ENCODE assay signal across 23 mouse cellular contexts in genomic region chr4:88090316-88090715, GRCm38 (mm10). TPM values are rescaled to one million over a fixed set of nuclear protein-coding genes. Genes with fewer than 3 reads are reported as not detected.
A peak's percentile ranks its signal among the peaks of the same experiment; 100 is the strongest.
DNase-seq lines count a peak whose midpoint lies in the region; ATAC-seq and TF ChIP-seq lines count a peak whose summit lies in the region.
"Had no signal": no experiment of that assay in that cellular context is flagged by ENCODE, and none has a peak within 500 bp of the region (broad histone marks: within the 10 kb centered on the region; RNA-seq: fewer than 3 reads in every experiment).

No protein-coding gene starts in this region.

- intact Hi-C loops in gastrocnemius, postnatal 14 days (cut with DNase I; ENCODE audit: low total_unique reads) = no loop called here

- H3K9ac ChIP-seq in hindbrain, postnatal 0 days (replicated peaks; ENCODE audit: low read length) = no peak overlapping the region
- no peak overlapping the region for H3K9ac ChIP-seq in hindbrain, embryonic 14.5 days
- H3K9ac ChIP-seq in heart, embryonic 11.5 days (ENCODE audit: low read depth, low read length) = no peak overlapping the region
- H3K9ac ChIP-seq: embryonic facial prominence, embryonic 12.5 days; forebrain, embryonic 13.5 days; liver, embryonic 13.5 days had no signal

- TF ChIP-seq POLR2A in cerebellum, adult 2 months (IDR thresholded peaks at IDR 0.05; ENCODE audit: borderline replicate concordance, insufficient read depth, low read length) = no peak

- no peak overlapping the region for H3K4me2 ChIP-seq in hindbrain, postnatal 0 days (ENCODE audit: low read depth, low read length)
- H3K4me2 ChIP-seq in hindbrain, embryonic 14.5 days (replicated peaks) = no peak overlapping the region
- no peak overlapping the region for H3K4me2 ChIP-seq in heart, embryonic 11.5 days
- H3K4me2 ChIP-seq: embryonic facial prominence, embryonic 12.5 days; forebrain, embryonic 13.5 days; liver, embryonic 13.5 days; midbrain, embryonic 11.5 days had no signal

- no peak for ATAC-seq in hindbrain, postnatal 0 days
- ATAC-seq in hindbrain, embryonic 14.5 days (ENCODE audit: low FRiP score) = no peak
- ATAC-seq in heart, embryonic 11.5 days (replicated peaks; ENCODE audit: insufficient number of reproducible peaks, low FRiP score, low TSS enrichment) = no peak
- ATAC-seq: forebrain, embryonic 13.5 days; hindbrain, embryonic 16.5 days; intestine, embryonic 16.5 days had no signal

- no peak overlapping the region for H3K4me3 ChIP-seq in hindbrain, postnatal 0 days (ENCODE audit: low read length)
- no peak overlapping the region for H3K4me3 ChIP-seq in hindbrain, embryonic 14.5 days (replicated peaks; ENCODE audit: low read length)
- H3K4me3 ChIP-seq in cerebellum, adult 2 months (replicated peaks; ENCODE audit: insufficient read depth, low read depth, low read length) = no peak overlapping the region
- no peak overlapping the region for H3K4me3 ChIP-seq in heart, embryonic 11.5 days (ENCODE audit: low read depth, low read length)
- H3K4me3 ChIP-seq: embryonic facial prominence, embryonic 12.5 days; forebrain, embryonic 13.5 days; heart, adult 2 months; layer of hippocampus, adult 2 months; liver, embryonic 13.5 days had no signal

- TF ChIP-seq CTCF in hindbrain, postnatal 0 days (IDR thresholded peaks at IDR 0.05; ENCODE audit: low read depth) = no peak
- TF ChIP-seq CTCF in cerebellum, adult 2 months (IDR thresholded peaks at IDR 0.05; ENCODE audit: borderline replicate concordance, insufficient read depth, low read depth, low read length) = no peak

- no peaks in the 10 kb centered on the region for H3K36me3 ChIP-seq in hindbrain, postnatal 0 days (ENCODE audit: insufficient read depth, low read length)
- H3K36me3 ChIP-seq in hindbrain, embryonic 14.5 days (replicated peaks; ENCODE audit: control insufficient read depth, insufficient read depth) = no peaks in the 10 kb centered on the region
- no peaks in the 10 kb centered on the region for H3K36me3 ChIP-seq in heart, embryonic 11.5 days (ENCODE audit: control insufficient read depth, insufficient read depth, low read length)
- H3K36me3 ChIP-seq: embryonic facial prominence, embryonic 12.5 days; liver, embryonic 13.5 days had no signal

- H3K27ac ChIP-seq in hindbrain, postnatal 0 days = no peak overlapping the region
- H3K27ac ChIP-seq in hindbrain, embryonic 14.5 days = no peak overlapping the region
- H3K27ac ChIP-seq in cerebellum, adult 2 months (ENCODE audit: insufficient read depth, low read length) = no peak overlapping the region
- no peak overlapping the region for H3K27ac ChIP-seq in heart, embryonic 11.5 days (ENCODE audit: low read depth, low read length)
- H3K27ac ChIP-seq: embryonic facial prominence, embryonic 12.5 days; forebrain, embryonic 13.5 days; heart, adult 2 months; layer of hippocampus, adult 2 months; liver, embryonic 13.5 days had no signal

- H3K9me3 ChIP-seq in hindbrain, postnatal 0 days (ENCODE audit: low read length) = no peaks in the 10 kb centered on the region
- H3K9me3 ChIP-seq in hindbrain, embryonic 14.5 days (ENCODE audit: control insufficient read depth, low read length) = no peaks in the 10 kb centered on the region
- H3K9me3 ChIP-seq in heart, embryonic 11.5 days (replicated peaks; ENCODE audit: control insufficient read depth, low read length) = no peaks in the 10 kb centered on the region
- H3K9me3 ChIP-seq: embryonic facial prominence, embryonic 12.5 days; forebrain, embryonic 13.5 days; liver, embryonic 13.5 days had no signal

- 55% methylated on average over 2 of the region's 2 CpGs for WGBS in hindbrain, postnatal 0 days
- 81% methylated on average over 2 of the region's 2 CpGs for WGBS in hindbrain, embryonic 14.5 days
- WGBS in cerebellum, adult 2 months = 19% methylated on average over 2 of the region's 2 CpGs
- 80% methylated on average over 2 of the region's 2 CpGs for WGBS in heart, embryonic 11.5 days (ENCODE audit: insufficient replicate concordance)

- H3K27me3 ChIP-seq in hindbrain, postnatal 0 days (ENCODE audit: insufficient read depth, low read length) = no peaks in the 10 kb centered on the region
- no peaks in the 10 kb centered on the region for H3K27me3 ChIP-seq in hindbrain, embryonic 14.5 days (ENCODE audit: control insufficient read depth, insufficient read depth, low read length)
- H3K27me3 ChIP-seq in cerebellum, adult 2 months (ENCODE audit: control insufficient read depth, insufficient read depth, low read length) = no peaks in the 10 kb centered on the region
- no peaks in the 10 kb centered on the region for H3K27me3 ChIP-seq in heart, embryonic 11.5 days (ENCODE audit: control insufficient read depth, insufficient read depth, low read length)
- H3K27me3 ChIP-seq: embryonic facial prominence, embryonic 12.5 days; forebrain, embryonic 13.5 days; liver, embryonic 13.5 days had no signal

- DNase-seq in hindbrain, postnatal 0 days (ENCODE audit: low spot score) = peak; percentile 10
- DNase-seq in hindbrain, embryonic 14.5 days (ENCODE audit: low spot score) = no peak
- DNase-seq in brain, adult 2 months (ENCODE audit: low read depth, low spot score) = peak; percentile 93
- DNase-seq in cerebellum, adult 2 months = peak; percentile 67 to 91
- DNase-seq in cerebellum, postnatal 25 days = peak; percentile 63 to 72
- DNase-seq in spleen, postnatal 14 days (ENCODE audit: low spot score in 2 of 2) = no peak
- DNase-seq in gastrocnemius, postnatal 14 days = no peak
- DNase-seq: adrenal gland, postnatal 14 days; gastrocnemius, postnatal 10 days; heart, adult 2 months; heart, postnatal 4 days; kidney, postnatal 25 days; layer of hippocampus, postnatal 36 days; liver, embryonic 13.5 days; lung, adult 2 months; lung, postnatal 14 days had no signal

- no peaks in the 10 kb centered on the region for H3K4me1 ChIP-seq in hindbrain, postnatal 0 days (ENCODE audit: insufficient read depth, low read length)
- H3K4me1 ChIP-seq in hindbrain, embryonic 14.5 days (replicated peaks; ENCODE audit: control insufficient read depth, insufficient read depth, low read length) = peaks cover 7% of the 10 kb centered on the region
- peaks cover 5% of the 10 kb centered on the region for H3K4me1 ChIP-seq in cerebellum, adult 2 months (ENCODE audit: control insufficient read depth, insufficient read depth, low read length)
- peaks cover 4% of the 10 kb centered on the region; the same call in 1 of the 2 replicates for H3K4me1 ChIP-seq in heart, embryonic 11.5 days (ENCODE audit: control insufficient read depth, insufficient read depth, low read length)

RNA-seq across cellular contexts. Expression of gene Focad, which starts 4.1 kb away (rescaled TPM):
- total RNA-seq in hindbrain, postnatal 0 days (2014; rRNA removed) = 32.5 and 34.1 TPM in 2 replicates
- 9.2 and 9.6 TPM in 2 replicates for polyA plus RNA-seq in hindbrain, postnatal 0 days (2015; fragmentation: Nextera tagmentation; extraction: Ambion mirVana)
- 15.2 and 18.7 TPM in 2 replicates for polyA plus RNA-seq in hindbrain, embryonic 14.5 days (2014; fragmentation: Nextera tagmentation; extraction: Ambion mirVana)
- 26.9 and 29.6 TPM in 2 replicates for polyA plus RNA-seq in cerebellum, adult 2 months (2012; rRNA removed)
- 12.2 and 13.3 TPM in 2 replicates for polyA plus RNA-seq in heart, embryonic 11.5 days (2014; fragmentation: Nextera tagmentation; extraction: Ambion mirVana)
- 10 to 100 TPM; 12.0 to 14.6 TPM for total RNA-seq in gastrocnemius, postnatal 14 days (2021)

RNA-seq across cellular contexts. Expression of gene Mllt3, which starts 57.2 kb away (rescaled TPM):
- 18.6 and 22.7 TPM in 2 replicates for total RNA-seq in hindbrain, postnatal 0 days (2014; rRNA removed)
- polyA plus RNA-seq in hindbrain, postnatal 0 days (2015; fragmentation: Nextera tagmentation; extraction: Ambion mirVana) = 61.3 and 62.9 TPM in 2 replicates
- 68.8 and 72.9 TPM in 2 replicates for polyA plus RNA-seq in hindbrain, embryonic 14.5 days (2014; fragmentation: Nextera tagmentation; extraction: Ambion mirVana)
- 24.0 and 25.8 TPM in 2 replicates for polyA plus RNA-seq in cerebellum, adult 2 months (2012; rRNA removed)
- polyA plus RNA-seq in heart, embryonic 11.5 days (2014; fragmentation: Nextera tagmentation; extraction: Ambion mirVana) = 62.5 and 67.6 TPM in 2 replicates
- total RNA-seq in gastrocnemius, postnatal 14 days (2021) = 10 to 100 TPM; 33.5 TPM

Comparison
In these comparisons a context has a peak if more than half of its experiments do, and no peak if none do; other contexts are left out.
1. DNase-seq: peak in hindbrain, postnatal 0 days (single experiment), brain, adult 2 months (single experiment), cerebellum, adult 2 months (2 of 2) and cerebellum, postnatal 25 days (2 of 2); none in hindbrain, embryonic 14.5 days (single experiment), spleen, postnatal 14 days (0 of 2) and gastrocnemius, postnatal 14 days (single experiment).